Mouse (Mus musculus): Measurements from ENCODE around the gene Stk24.

- TF ChIP-seq CTCF (IDR thresholded peaks at IDR 0.05; ENCODE audit: borderline replicate concordance, insufficient read depth, low read depth, low read length) (no peak), POLR2A (IDR thresholded peaks at IDR 0.05; ENCODE audit: borderline replicate concordance, insufficient read depth, low read length) (no peak)
Observed at GRCm38 (mm10) chr14:121281336-121281710, 98.5 kb downstream of the Stk24 start.

Measured in cerebellum, adult 2 months (tissue).